ENCODE assay signal across 32 mouse cellular contexts in the genomic region with DNA sequence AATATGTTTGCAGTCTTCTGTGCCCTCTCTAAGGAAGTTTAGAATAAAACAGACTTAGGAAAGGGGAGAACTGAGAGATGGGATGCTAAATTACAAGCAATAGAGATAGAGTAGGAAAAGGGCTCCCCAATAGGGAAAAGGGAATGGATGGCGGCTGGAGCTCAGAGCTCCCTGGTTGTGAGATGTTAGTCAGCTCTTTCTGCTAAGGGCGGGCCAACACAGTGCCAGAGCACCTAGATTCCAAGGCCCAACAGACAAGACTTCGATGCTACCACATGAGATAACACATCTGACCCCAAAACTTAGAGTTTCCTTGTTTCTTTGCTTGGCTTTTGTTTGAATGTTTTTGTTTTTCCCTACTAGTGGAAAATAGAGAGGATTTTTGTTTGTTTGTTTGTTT. TPM values are rescaled to one million over a fixed set of nuclear protein-coding genes. Genes with fewer than 3 reads are reported as not detected.
"Had no signal": no experiment of that assay in that cellular context is flagged by ENCODE, and none has a peak within 500 bp of the region (broad histone marks: within the 10 kb centered on the region; RNA-seq: fewer than 3 reads in every experiment).

No protein-coding gene starts in this region.

RNA-seq across cellular contexts. Expression of a gene that starts 40.7 kb away (rescaled TPM):
- total RNA-seq: gastrocnemius, adult 2 months; gastrocnemius, postnatal 10 days; gastrocnemius, postnatal 25 days; gastrocnemius, postnatal 4 days; granulocyte monocyte progenitor cell, adult 5-6 weeks; heart, adult 2 months; heart, postnatal 10 days; heart, postnatal 25 days; heart, postnatal 4 days; layer of hippocampus, adult 2 months; layer of hippocampus, postnatal 10 days; layer of hippocampus, postnatal 25 days; left cerebral cortex, adult 2 months; left cerebral cortex, postnatal 14 days; left cerebral cortex, postnatal 36 days; liver, adult 2 months had no signal
- polyA plus RNA-seq: frontal cortex, adult 2 months; heart, adult 2 months; heart, embryonic 11.5 days; heart, embryonic 14.5 days; heart, embryonic 16.5 days; hindbrain, embryonic 10.5 days; hindbrain, embryonic 12.5 days; hindbrain, embryonic 14.5 days; hindbrain, embryonic 16.5 days; inflammation-experienced regulatory T-cells, adult 6 months; intestine, embryonic 15.5 days; intestine, postnatal 0 days; kidney, embryonic 14.5 days; kidney, embryonic 16.5 days; limb, embryonic 10.5 days; limb, embryonic 12.5 days; limb, embryonic 14.5 days; liver, adult 2 months had no signal

RNA-seq across cellular contexts. Expression of a gene that starts 54.9 kb away (rescaled TPM):
- total RNA-seq: heart, postnatal 25 days; liver, adult 2 months had no signal
- polyA plus RNA-seq: inflammation-experienced regulatory T-cells, adult 6 months; liver, adult 2 months had no signal
